Mouse (Mus musculus) heart, postnatal 14 days (tissue): Measurements from ENCODE around the gene Irak2. TPM values are rescaled to one million over a fixed set of nuclear protein-coding genes. Genes with fewer than 3 reads are reported as not detected.
A peak's percentile ranks its signal among the peaks of the same experiment; 100 is the strongest.
"Not testable (repeated sequence)": the region's sequence is repeated elsewhere in the genome, so short reads cannot be mapped to it uniquely, and the experiment has no call there.

ENCODE experiments used
- DNase-seq, 2 experiments: peaks; one replicate each; pipeline ENCODE4 v3.0.0; 2021 to 2022
- intact Hi-C: fragments of 180-260 bp; cut with DNase I; formaldehyde crosslinking; loops from one replicate; pipeline ENCODE4 v1.15.1; 2025
- total RNA-seq, 2 experiments: library from RNA; stranded (reverse); gene quantifications; 2 replicates each; pipeline ENCODE4 v1.2.3; 2021

Irak2 gene
- total RNA-seq, 2 experiments from 2014 or later: 12.3 to 14.1 TPM

- DNase-seq: no peak
- intact Hi-C loops: no loop called here
Measured at GRCm38 (mm10) chr6:113692661-113693133, 54.4 kb downstream of the Irak2 start.

DNA sequence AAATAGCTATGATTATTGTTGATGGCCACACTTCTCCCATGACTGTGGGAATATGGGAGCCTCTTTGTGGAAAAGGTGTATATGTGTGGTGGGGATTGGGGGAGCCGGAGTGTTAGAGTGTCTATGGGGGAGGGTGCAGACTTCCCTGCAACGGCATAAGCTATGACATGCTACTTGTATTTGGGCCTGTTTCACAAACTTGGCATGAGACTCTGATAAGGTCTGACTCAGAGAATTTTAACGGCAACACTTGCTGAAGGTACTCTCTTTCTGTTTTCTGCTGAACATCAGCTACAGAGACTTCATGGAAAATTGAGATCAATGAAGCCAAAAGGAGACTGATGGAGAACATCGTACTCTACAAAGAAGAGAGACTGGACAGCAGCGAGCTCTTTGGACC lies 55.1 kb downstream of the Irak2 start:
- intact Hi-C loops: no loop called here
- no peak for DNase-seq

GRCm38 (mm10) chr6:113695203-113695602 lies 56.9 kb downstream of the Irak2 start:
- DNase-seq: no peak
- intact Hi-C loops: no loop called here

GRCm38 (mm10) chr6:113695766-113696355 lies 57.6 kb downstream of the Irak2 start:
- intact Hi-C loops: loop anchor here (2.0 kb wide), 1 partner anchor 57 kb away; the partner anchor contains the start of gene Irak2
- peak in 1 of 2 experiments; percentile 11 for DNase-seq

DNA sequence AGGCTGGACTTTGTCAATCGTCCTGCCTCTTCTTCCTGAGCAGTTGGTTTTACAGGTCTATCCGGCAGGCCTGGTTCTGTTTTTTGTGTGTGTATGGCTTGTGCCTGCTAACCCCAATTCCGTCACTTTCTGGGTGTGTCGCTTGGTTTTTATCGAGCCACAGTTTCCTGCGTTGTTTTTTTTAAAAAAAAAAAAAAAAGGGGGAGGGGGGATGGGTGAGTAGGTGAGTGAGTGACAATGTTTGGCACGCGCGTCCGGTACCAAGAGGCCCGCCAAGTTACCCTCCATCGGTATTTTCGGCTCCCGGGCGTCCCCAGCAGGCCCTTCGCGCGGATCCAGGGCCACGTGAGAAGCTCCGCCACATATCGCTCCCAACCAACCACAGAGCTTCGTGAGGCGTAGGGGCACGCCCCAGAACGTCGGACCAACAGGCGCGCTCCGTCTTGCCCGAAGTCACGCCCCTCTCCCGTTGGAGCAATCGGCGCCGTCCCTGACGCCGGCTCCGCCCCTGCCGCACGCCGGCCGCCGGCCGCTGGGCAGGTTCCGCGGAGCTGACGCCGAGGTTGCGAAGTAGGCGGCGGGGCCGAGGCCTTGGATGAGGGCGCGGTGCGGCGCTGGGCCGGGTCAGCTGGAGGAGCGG lies 58.4 kb downstream of the Irak2 start, which contains the start of gene Tatdn2:
Tatdn2 (plus strand) TSS at position 469 of the 640 bp plus-strand sequence.
- peak; percentile 94 to 96 for DNase-seq
- intact Hi-C loops: loop anchor here (2.0 kb wide), 1 partner anchor 58 kb away; the partner anchor contains the start of gene Irak2

GRCm38 (mm10) chr6:113697222-113698205 lies 59.2 kb downstream of the Irak2 start:
- DNase-seq: peak; percentile 46 to 52
- intact Hi-C loops: loop anchor here (2.0 kb wide), 1 partner anchor 59 kb away; the partner anchor contains the start of gene Irak2

GRCm38 (mm10) chr6:113712718-113713117 lies 74.5 kb downstream of the Irak2 start:
- intact Hi-C loops: no loop called here
- no peak for DNase-seq

- intact Hi-C loops, DNase-seq: not testable (repeated sequence)
Measured at GRCm38 (mm10) chr6:113713389-113713788, 75.1 kb downstream of the Irak2 start.

- intact Hi-C loops: no loop called here
- DNase-seq: no peak
Measured at GRCm38 (mm10) chr6:113714276-113714675, 76.0 kb downstream of the Irak2 start.

- no peak for DNase-seq
- intact Hi-C loops: no loop called here
Measured at GRCm38 (mm10) chr6:113714797-113715196, 76.5 kb downstream of the Irak2 start.

DNA sequence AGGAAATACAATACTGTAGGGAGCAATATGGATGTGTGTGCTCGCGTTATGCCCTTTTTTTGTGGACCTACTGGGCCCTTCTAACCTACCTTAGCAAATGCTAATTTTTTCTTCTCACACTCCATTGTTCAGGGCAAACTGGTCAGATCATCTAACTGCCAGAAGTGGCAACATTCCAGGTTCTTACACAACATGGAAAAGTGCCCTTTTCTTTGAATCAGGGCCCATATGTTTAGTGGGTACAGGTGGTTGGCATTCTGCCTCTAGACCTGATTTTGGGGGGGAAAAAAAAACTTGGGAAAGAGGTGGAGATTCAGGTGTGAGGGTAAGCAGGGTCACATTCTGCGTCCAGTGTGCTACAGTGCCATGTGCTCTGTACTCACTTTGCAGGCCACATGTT lies 79.3 kb downstream of the Irak2 start:
- no peak for DNase-seq
- intact Hi-C loops: no loop called here

DNA sequence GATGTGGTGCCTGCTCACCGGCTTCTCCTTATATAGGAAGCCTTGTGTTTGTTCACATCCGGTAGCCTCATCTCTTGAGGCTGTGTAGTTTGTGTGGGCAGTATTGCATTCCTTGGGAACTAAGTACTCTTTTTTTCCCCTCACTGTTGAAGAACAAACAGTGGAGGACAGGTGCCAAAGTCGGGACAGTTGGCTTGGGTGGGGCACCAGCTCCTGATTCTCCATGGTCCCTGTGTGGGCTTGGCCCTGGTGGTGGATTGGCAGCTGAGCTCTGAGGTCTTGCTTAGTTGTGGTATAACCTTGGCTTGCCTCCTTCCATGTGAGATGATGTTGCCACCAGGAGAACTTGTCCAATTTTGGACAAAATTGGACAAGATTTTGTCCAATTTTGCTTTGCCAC lies 81.6 kb downstream of the Irak2 start, which contains the start of gene Ghrl:
Ghrl (minus strand) TSS at position 3 of the 400 bp plus-strand sequence.
- DNase-seq: no peak
- intact Hi-C loops: no loop called here

DNA sequence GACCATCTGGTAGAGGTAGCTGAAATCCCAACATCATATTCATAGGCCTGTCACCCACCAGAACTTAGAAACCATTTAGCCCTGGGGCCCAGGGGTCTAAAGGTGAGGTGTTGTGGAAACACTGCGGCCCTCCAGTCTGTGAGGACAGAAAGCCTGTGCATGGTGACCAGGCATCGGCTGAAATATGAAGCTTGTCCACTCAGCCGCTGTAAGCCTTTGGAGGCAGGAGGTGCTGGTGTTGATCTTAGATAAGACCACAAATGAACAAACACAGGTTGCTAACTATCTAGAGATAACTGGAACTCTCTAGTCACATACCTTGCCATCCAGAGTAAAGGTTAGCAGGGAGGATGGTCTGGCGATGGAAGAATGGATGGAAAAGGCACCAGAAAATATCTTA lies 82.8 kb downstream of the Irak2 start:
- no peak for DNase-seq
- intact Hi-C loops: no loop called here

- intact Hi-C loops: no loop called here
- DNase-seq: no peak
Measured at GRCm38 (mm10) chr6:113728181-113728580, 89.9 kb downstream of the Irak2 start.

GRCm38 (mm10) chr6:113731296-113731695 lies 93.0 kb downstream of the Irak2 start:
- intact Hi-C loops: no loop called here
- DNase-seq: no peak

DNA sequence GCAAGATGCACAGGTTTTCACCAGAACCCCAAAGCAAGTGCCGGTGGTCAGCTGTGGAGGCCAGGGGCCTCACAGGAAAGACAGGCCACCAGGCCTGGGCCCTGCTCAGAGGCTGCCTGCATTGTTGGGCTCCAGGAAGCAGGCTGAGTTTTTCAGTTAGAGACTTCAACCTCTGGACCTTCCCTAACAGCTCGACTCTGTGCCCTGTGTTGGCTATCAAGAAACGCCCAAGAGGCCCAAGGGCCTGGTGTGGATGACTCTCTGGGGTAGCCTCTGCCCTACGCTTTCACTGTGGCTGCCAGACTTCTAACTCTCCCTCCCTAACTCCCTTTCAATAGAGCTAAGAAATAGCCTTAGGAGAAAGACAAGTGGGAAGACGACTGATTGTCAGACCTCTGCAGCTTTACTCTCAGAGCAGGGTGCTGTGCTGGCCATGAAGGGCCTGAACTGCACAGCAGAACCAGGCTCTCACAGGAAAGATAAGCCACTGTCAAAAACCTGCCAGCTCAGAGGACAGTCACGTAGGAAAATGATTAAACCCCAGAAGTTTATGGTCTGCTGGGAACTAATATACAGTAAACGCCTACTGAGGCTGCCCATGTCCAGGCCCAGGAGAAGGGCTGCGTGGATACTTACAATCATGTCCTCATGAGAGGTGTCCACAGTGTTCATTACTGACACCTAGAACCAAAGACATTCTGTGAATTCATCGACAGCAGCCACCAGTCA lies 99.2 kb downstream of the Irak2 start:
- intact Hi-C loops: no loop called here
- no peak for DNase-seq

GRCm38 (mm10) chr6:113740236-113741217 lies 102.3 kb downstream of the Irak2 start, which contains the start of gene Sec13:
TSS of gene Sec13 (minus strand) at chr6:113740743.
- intact Hi-C loops: no loop called here
- peak; percentile 86 to 93 for DNase-seq

DNA sequence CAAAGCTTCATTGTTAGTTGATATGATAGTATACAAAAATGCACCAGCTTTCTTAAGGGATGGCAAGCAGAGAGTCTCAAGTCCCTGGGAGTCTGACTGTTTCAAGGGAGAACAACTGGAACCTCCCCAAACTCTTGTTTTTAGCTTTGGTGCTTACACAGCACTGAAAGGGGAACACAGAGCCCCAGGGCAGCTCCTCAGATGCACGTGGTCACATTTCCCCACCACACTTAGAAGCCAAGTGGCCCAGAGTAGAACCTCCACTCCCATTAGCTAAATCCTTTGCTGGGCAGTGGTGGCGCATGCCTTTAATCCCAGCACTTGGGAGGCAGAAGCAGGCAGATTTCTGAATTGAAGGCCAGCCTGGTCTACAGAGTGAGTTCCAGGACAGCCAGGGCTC lies 103.2 kb downstream of the Irak2 start:
- intact Hi-C loops: no loop called here
- no peak for DNase-seq

DNA sequence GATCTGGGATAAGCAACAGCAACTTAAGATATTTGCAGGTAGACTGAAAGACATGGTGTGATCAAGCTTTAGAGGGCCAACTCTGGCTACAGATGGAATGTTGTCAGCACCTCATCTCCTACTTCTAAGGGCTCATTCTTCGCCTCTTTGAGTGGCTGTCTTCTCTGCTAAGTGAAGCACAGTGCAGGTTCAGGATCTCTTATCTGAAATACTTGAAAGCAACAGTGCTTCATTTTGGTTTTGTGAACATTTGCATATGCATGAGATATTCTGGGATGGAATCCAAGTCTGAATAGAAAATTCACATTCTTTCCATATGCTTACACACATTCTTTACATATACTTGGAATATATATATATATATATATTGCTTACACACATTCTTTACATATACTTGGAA lies 104.1 kb downstream of the Irak2 start:
- intact Hi-C loops: no loop called here

More for the DNA sequence above, 104.1 kb downstream of the Irak2 start:
- no peak for DNase-seq
